Mouse (Mus musculus) forebrain, embryonic 16.5 days (tissue): ENCODE data around the gene Arhgef33. TPM values are rescaled to one million over a fixed set of nuclear protein-coding genes. Genes with fewer than 3 reads are reported as not detected.

Source experiments
- ATAC-seq: fragments of 200-750 bp; cut with Nextera tagmentation; 2 replicates; pipeline ENCODE4 v1.8.0; 2017; ENCODE audit warnings: mild to moderate bottlenecking, moderate library complexity
- H3K27ac ChIP-seq: fragments of 300-500 bp; sonication (generic); 2 replicates; pipeline ENCODE4 v1.5.1; 2014; ENCODE audit warnings: low read length, control low read depth
- H3K27me3 ChIP-seq: fragments of 300-500 bp; sonication (generic); replicated peaks from 2 replicates; pipeline ENCODE4 v1.6.1; 2014; ENCODE audit warnings: low read length; ENCODE audit not compliant: control insufficient read depth, insufficient read depth
- H3K36me3 ChIP-seq: fragments of 300-500 bp; sonication (generic); 2 replicates; pipeline ENCODE4 v1.6.1; 2014; ENCODE audit not compliant: control insufficient read depth, insufficient read depth
- H3K4me1 ChIP-seq: fragments of 300-500 bp; sonication (generic); replicated peaks from 2 replicates; pipeline ENCODE4 v1.6.1; 2014; ENCODE audit warnings: low read length; ENCODE audit not compliant: control insufficient read depth, insufficient read depth
- H3K4me2 ChIP-seq: fragments of 300-500 bp; sonication (generic); 2 replicates; pipeline ENCODE4 v1.6.1; 2014; ENCODE audit warnings: mild to moderate bottlenecking, low read length, control low read depth
- H3K4me3 ChIP-seq: fragments of 300-500 bp; sonication (generic); replicated peaks from 2 replicates; pipeline ENCODE4 v1.5.1; 2014; ENCODE audit warnings: mild to moderate bottlenecking, low read length, control low read depth
- H3K9ac ChIP-seq: fragments of 300-500 bp; sonication (generic); replicated peaks from 2 replicates; pipeline ENCODE4 v1.6.1; 2014; ENCODE audit warnings: low read depth, low read length, control low read depth
- H3K9me3 ChIP-seq: fragments of 300-500 bp; sonication (generic); 2 replicates; pipeline ENCODE4 v1.6.1; 2016; ENCODE audit warnings: low read length; ENCODE audit not compliant: control insufficient read depth
- WGBS: fragments of 180-500 bp; shearing (Covaris S2); extraction: QIAGEN DNeasy Blood & Tissue Kit; methylation state at CpG from one replicate; pipeline ENCODE4 v1.1.7; 2014; 5-methylcytosine and 5-hydroxymethylcytosine counted together
- polyA plus RNA-seq: library from polyadenylated mRNA; unstranded; fragments of >200 nt; fragmentation: Nextera tagmentation; extraction: Ambion mirVana; gene quantifications from 2 replicates; pipeline ENCODE4 v1.2.1, GENCODE M21; 2015

The Arhgef33 gene
- polyA plus RNA-seq, 1 experiment from 2014 or later, result 1.2 TPM

- WGBS, result 91% methylated on average over 5 of the region's 5 CpGs
- Histone ChIP-seq H3K9me3 (no peaks in the 10 kb centered on the region), H3K4me3 (no peak overlapping the region), H3K4me1 (no peaks in the 10 kb centered on the region), H3K36me3 (no peaks in the 10 kb centered on the region), H3K27ac (no peak overlapping the region), H3K27me3 (no peaks in the 10 kb centered on the region), H3K4me2 (no peak overlapping the region), H3K9ac (no peak overlapping the region)
- no peak for ATAC-seq
Measured at GRCm38 (mm10) chr17:80325456-80325855, 18.2 kb downstream of the Arhgef33 start.

- no peaks in the 10 kb centered on the region for H3K4me1 ChIP-seq
- no peak overlapping the region for H3K27ac ChIP-seq
- no peaks in the 10 kb centered on the region for H3K36me3 ChIP-seq
- 69% methylated on average over 3 of the region's 3 CpGs for WGBS
- ATAC-seq, result no peak
- no peaks in the 10 kb centered on the region for H3K27me3 ChIP-seq
- H3K4me3 ChIP-seq, result no peak overlapping the region
- H3K9ac ChIP-seq, result no peak overlapping the region
- no peaks in the 10 kb centered on the region for H3K9me3 ChIP-seq
- no peak overlapping the region for H3K4me2 ChIP-seq
Measured at GRCm38 (mm10) chr17:80326431-80326830, 19.2 kb downstream of the Arhgef33 start.

- Histone ChIP-seq H3K36me3 (no peaks in the 10 kb centered on the region), H3K27me3 (no peaks in the 10 kb centered on the region), H3K4me1 (no peaks in the 10 kb centered on the region), H3K4me3 (no peak overlapping the region), H3K27ac (no peak overlapping the region), H3K4me2 (no peak overlapping the region), H3K9ac (no peak overlapping the region), H3K9me3 (no peaks in the 10 kb centered on the region)
- 64% methylated on average over 2 of the region's 2 CpGs for WGBS
- no peak for ATAC-seq
Measured at GRCm38 (mm10) chr17:80332386-80332785, 25.2 kb downstream of the Arhgef33 start.

GRCm38 (mm10) chr17:80345277-80345676, 38.1 kb downstream of the Arhgef33 start:
- H3K4me2 ChIP-seq, result no peak overlapping the region
- no peak for ATAC-seq

GRCm38 (mm10) chr17:80346591-80347125, 39.5 kb downstream of the Arhgef33 start:
- no peaks in the 10 kb centered on the region for H3K9me3 ChIP-seq
- H3K36me3 ChIP-seq, result no peaks in the 10 kb centered on the region
- WGBS, result 24% methylated on average over 11 of the region's 11 CpGs
- no peak overlapping the region for H3K27ac ChIP-seq
- H3K4me3 ChIP-seq, result no peak overlapping the region
- H3K4me1 ChIP-seq, result no peaks in the 10 kb centered on the region
- no peak overlapping the region for H3K9ac ChIP-seq
- no peak overlapping the region for H3K4me2 ChIP-seq
- ATAC-seq, result no peak
- H3K27me3 ChIP-seq, result no peaks in the 10 kb centered on the region

More at GRCm38 (mm10) chr17:80345277-80345676, 38.1 kb downstream of the Arhgef33 start:
- 84% methylated on average over 4 of the region's 4 CpGs for WGBS
- Histone ChIP-seq H3K9ac (no peak overlapping the region), H3K4me1 (no peaks in the 10 kb centered on the region), H3K27me3 (no peaks in the 10 kb centered on the region), H3K36me3 (no peaks in the 10 kb centered on the region), H3K4me3 (no peak overlapping the region), H3K9me3 (no peaks in the 10 kb centered on the region), H3K27ac (no peak overlapping the region)

- no peak for ATAC-seq
- no peak overlapping the region for H3K4me2 ChIP-seq
- H3K27me3 ChIP-seq, result no peaks in the 10 kb centered on the region
- H3K9ac ChIP-seq, result no peak overlapping the region
- 54% methylated on average over 6 of the region's 6 CpGs for WGBS
- no peak overlapping the region for H3K4me3 ChIP-seq
- no peaks in the 10 kb centered on the region for H3K9me3 ChIP-seq
- H3K36me3 ChIP-seq, result no peaks in the 10 kb centered on the region
- no peaks in the 10 kb centered on the region for H3K4me1 ChIP-seq
- no peak overlapping the region for H3K27ac ChIP-seq
Measured at GRCm38 (mm10) chr17:80347234-80347633, 40.0 kb downstream of the Arhgef33 start.

GRCm38 (mm10) chr17:80360245-80360644, 53.0 kb downstream of the Arhgef33 start:
- Histone ChIP-seq H3K4me1 (no peaks in the 10 kb centered on the region), H3K27ac (no peak overlapping the region), H3K9me3 (no peaks in the 10 kb centered on the region), H3K9ac (no peak overlapping the region), H3K4me3 (no peak overlapping the region), H3K4me2 (no peak overlapping the region), H3K36me3 (no peaks in the 10 kb centered on the region), H3K27me3 (no peaks in the 10 kb centered on the region)
- no peak for ATAC-seq
- 90% methylated on average over 8 of the region's 8 CpGs for WGBS

- Histone ChIP-seq H3K27me3 (no peaks in the 10 kb centered on the region), H3K4me3 (no peak overlapping the region), H3K27ac (no peak overlapping the region), H3K4me2 (no peak overlapping the region), H3K9ac (no peak overlapping the region), H3K9me3 (no peaks in the 10 kb centered on the region), H3K36me3 (no peaks in the 10 kb centered on the region), H3K4me1 (no peaks in the 10 kb centered on the region)
- WGBS, result 86% methylated on average over 5 of the region's 5 CpGs
- ATAC-seq, result no peak
Measured at GRCm38 (mm10) chr17:80367276-80367675, 60.1 kb downstream of the Arhgef33 start.

GRCm38 (mm10) chr17:80368606-80369005, 61.4 kb downstream of the Arhgef33 start:
- Histone ChIP-seq H3K9ac (no peak overlapping the region), H3K27ac (no peak overlapping the region), H3K9me3 (no peaks in the 10 kb centered on the region), H3K4me3 (no peak overlapping the region), H3K4me2 (no peak overlapping the region), H3K4me1 (peaks cover 5% of the 10 kb centered on the region), H3K36me3 (no peaks in the 10 kb centered on the region), H3K27me3 (no peaks in the 10 kb centered on the region)
- no peak for ATAC-seq
- WGBS, result 74% methylated on average over 9 of the region's 9 CpGs
